Mouse (Mus musculus) brain, embryonic 14.5 days (tissue): Measurements from ENCODE around the gene Kcp. TPM values are rescaled to one million over a fixed set of nuclear protein-coding genes. Genes with fewer than 3 reads are reported as not detected.
A peak's percentile ranks its signal among the peaks of the same experiment; 100 is the strongest.

Experiments used
- DNase-seq: peaks from one replicate; pipeline ENCODE4 v3.0.0-alpha.2; 2011; ENCODE audit warnings: low read depth
- CTCF ChIP-seq: fragments of 200-500 bp; IDR thresholded peaks from 2 replicates; pipeline ENCODE4 v1.5.1; 2012; ENCODE audit warnings: inconsistent platforms, mild to moderate bottlenecking, moderate library complexity, borderline replicate concordance; ENCODE audit not compliant: insufficient read depth, insufficient read length; ENCODE audit errors: extremely low read depth
- POLR2A ChIP-seq: fragments of 200-500 bp; IDR thresholded peaks from 2 replicates; pipeline ENCODE4 v1.6.1; 2012; ENCODE audit warnings: mild to moderate bottlenecking, inconsistent platforms, borderline replicate concordance; ENCODE audit not compliant: poor library complexity, insufficient read depth, insufficient read length, severe bottlenecking; ENCODE audit errors: extremely low read depth
- polyA plus RNA-seq: library from polyadenylated mRNA; depleted of rRNA; stranded (reverse); fragments of >200 nt; gene quantifications from 2 replicates; pipeline ENCODE4 v1.2.3, GENCODE M21; 2012

The Kcp gene
- polyA plus RNA-seq, 1 experiment: 48.3 TPM

DNA sequence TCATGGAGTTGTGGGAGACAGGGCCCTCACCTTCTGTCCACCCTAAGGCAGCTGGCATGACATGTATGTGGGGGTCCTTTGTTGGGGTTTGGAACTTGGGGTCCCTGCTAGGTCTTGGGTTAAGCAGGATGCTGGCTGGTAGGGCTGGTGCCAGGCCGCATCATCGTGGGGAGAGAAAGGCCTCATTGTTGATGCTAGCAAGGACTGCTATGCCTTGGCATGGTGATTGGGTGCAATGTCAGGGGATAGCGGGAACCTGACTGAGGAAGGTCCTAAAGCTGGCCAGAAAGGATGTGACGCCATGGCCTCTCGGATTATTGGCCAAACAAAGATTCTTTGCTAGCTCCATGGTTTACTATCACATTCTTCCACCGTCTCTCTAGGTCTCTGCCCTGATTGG lies 68.0 kb downstream of the Kcp start:
- no peak for DNase-seq

DNA sequence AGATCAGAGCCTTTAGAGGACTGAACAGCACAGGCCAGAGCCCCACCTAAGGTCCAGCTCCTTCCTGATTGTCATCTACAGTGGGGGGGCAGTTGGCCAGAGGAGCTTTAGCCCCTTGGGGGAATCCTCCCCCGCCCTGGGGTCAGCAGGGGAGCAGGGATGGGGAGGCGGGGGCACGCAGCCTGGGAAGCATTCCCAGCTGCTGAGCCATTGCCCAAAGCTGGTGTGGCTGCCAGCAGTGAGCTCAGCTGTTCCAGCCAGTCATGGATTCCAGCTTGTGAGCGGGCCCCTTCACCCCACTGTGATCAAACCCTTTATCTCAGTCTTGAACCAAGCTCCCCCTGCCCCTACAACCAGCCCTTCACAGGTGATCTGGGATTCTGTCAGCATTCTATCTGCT lies 68.5 kb downstream of the Kcp start:
- DNase-seq: no peak
- no peak for TF ChIP-seq CTCF
- TF ChIP-seq POLR2A: no peak

More for the DNA sequence above, 68.0 kb downstream of the Kcp start:
- TF ChIP-seq CTCF: no peak
- TF ChIP-seq POLR2A: no peak

DNA sequence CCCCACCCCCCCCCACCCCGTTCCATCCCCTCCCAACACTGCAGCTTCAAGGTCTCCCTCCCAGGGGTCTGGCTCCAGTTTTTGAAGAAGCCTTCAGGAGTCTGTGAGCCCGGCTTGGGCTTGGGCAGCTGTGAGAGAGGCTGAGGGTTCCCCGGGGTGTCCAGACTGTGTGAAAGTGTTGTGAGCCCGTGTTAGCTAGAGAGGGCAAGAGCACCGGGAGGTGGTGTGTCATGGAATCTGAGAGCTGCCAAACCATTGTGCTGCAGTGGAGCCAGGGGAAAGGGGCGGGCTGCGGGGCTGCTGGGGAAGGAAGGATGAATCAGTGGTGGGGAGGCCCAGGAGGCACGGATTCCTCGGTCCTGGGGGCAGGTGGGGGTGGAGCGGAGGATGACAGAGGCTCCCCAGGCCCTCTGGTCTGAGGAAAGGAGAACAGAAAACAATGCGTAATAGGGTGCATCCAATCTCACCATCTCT lies 71.3 kb downstream of the Kcp start:
- TF ChIP-seq POLR2A (no peak), CTCF (no peak)
- DNase-seq: peak; percentile 66

DNA sequence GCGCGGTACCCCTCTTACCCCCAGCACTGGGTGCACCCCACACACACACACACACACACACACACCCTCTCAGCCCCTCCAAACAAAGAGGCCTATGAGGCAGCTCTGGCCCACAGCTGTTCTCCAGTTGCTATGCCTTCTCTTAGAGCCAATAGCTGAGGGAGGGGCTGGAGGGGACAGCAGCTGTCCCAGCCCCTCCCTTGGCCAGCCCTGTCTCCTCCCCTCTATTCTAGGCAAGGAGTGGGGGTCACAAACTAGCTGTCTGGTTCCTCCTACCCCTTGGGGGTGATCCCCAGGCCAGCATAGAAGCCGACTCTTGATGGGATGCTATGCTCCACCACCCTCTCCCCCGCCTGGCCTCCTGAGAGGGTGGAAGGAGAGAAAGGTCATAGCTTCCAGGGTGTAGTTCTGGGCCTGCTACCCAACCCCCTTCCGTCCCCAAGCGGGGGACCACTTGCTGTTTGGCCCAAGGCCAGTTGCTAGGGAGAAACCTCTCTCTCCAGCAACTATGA lies 71.8 kb downstream of the Kcp start:
- DNase-seq: peak; percentile 62
- TF ChIP-seq POLR2A (no peak), CTCF (no peak)

DNA sequence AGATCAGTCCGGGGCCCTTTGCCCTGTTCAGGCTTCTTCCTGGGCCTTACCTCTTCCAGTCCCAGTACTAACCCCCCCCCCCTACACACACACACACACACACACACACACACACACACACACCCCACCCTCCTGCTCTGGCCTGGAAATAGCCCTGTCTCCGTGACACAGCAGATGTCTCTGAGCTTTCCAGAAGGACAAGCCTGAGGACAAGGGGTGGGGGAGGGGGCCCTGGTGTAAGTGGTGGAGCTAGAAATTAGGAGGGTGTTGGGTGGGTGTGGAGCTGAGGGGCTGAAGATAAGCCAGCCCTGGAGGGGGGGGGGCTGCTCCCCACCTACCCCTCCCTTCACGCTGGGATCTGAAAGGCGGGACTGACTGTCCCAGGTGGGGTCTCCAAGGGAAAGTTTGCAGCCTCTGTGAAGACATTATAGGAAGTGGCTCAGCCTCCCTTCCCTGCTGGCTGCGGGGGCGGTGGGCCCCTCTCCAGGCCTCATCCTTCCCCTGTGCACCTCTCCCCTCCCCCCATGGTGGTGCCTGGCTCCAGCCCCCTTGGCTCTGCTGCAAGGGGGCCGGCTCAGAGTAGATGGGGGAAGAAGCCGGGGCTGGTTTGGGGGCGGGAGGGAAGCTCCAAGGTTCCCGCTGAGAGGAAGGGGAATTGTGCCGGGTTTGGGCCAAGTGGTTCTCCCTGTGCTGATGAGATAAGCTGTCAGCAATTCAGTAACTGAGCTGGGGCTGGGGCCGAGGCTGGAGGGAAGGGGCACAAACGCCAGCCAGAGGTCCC lies 72.7 kb downstream of the Kcp start:
- peak; percentile 77 for DNase-seq

DNA sequence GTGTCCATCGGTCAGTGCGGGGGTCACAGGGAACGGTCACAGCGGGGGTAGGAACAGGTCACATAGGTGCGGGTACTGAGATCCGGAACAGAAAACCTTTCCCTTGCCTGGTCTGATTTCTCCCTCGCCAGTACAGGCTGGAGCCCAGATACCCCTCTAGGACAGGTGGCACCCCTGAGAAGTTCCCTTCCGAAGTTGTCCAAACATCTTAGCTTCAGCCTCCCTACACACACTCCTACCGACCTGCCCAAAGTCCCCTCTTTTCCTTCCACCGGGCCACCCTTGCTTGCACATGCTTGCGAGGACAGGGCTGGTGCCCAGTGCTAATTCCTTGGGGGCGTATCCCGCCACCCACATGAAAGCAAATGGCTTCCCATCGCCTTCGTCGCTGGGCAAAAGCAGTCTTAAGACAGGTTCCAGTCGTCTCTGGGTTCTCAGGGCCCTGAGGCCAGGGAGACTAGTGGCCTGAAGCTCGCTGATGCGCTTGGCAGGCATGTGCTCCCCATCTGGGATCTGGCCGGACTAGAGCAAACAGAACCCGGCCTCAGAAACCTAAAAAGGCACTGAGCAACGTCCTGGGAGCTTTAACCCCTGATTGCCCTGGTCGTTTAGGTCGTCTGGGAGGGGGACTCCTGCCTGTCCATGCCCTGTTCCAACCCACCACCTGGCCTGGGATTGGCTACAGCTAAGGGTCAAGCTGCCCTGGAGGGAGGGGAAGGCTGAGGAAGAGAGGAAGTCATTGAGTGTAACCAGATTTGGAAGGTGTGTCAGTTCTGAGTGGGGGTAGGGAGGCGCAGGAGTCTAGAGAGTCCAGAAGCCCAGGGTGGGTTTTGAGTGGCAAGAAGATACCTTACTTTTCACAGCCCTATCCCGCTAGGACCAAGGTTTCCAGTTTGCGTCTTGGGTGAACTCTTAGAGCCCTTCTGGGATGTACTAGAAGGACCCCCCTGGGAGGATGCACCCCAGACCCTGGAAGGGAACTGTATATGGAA lies 73.7 kb downstream of the Kcp start:
- TF ChIP-seq CTCF (no peak), POLR2A (no peak)
- DNase-seq: peak; percentile 22

More for the DNA sequence above, 72.7 kb downstream of the Kcp start:
- TF ChIP-seq CTCF: no peak
- TF ChIP-seq POLR2A: no peak

DNA sequence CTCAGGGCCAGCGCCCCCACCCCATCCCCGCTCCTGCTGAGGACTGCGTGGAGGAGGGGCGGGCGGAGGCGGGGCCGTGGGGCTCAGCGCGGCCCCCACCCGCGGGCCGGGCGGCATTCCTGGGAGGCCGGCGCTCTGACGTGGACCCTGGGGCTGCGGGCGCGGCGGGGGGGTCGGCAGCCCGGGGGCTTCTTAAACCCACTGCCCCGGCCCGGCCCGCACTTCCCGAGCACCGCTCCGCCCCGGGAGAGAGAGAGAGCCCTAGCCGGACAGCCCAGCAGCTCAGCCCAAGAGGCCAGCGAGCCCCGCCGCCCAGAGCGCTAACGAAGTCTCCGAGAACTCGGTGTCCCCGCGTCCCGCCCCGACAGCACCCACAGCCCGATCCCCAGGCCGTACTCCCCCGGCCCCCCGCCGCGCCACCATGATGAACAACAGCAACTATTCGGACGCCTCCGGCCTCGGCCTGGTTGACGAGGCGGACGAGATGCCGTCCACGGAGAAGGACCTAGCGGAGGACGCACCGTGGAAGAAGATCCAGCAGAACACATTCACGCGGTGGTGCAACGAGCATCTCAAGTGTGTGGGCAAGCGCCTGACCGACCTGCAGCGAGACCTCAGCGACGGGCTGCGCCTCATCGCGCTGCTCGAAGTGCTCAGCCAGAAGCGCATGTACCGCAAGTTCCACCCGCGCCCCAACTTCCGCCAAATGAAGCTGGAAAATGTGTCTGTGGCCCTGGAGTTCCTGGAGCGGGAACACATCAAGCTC lies 74.5 kb downstream of the Kcp start, which contains the start of gene Flnc:
Gene Flnc (plus strand): TSS at position 219 of the 766 bp plus-strand sequence.
- DNase-seq: peak; percentile 50

DNA sequence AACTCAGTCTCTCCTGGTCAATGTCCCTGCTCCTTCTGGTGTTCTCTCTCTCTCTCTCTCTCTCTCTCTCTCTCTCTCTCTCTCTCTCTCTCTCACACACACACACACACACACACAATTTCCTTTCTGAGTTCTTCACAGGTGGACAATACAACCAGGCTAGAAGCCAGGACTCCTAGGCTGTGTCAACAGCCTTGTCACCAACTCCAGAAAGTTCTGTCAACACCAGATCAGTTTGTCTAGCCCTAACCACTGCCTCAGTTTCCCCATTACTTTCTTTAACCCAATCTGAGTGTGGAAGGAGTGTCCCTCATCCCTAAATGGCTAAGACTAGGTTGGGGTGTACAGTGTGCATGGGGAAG lies 75.1 kb downstream of the Kcp start:
- peak; percentile 3 for DNase-seq
- TF ChIP-seq CTCF (no peak), POLR2A (no peak)

More for the DNA sequence above, 74.5 kb downstream of the Kcp start, which contains the start of gene Flnc:
- TF ChIP-seq CTCF (no peak), POLR2A (no peak)

DNA sequence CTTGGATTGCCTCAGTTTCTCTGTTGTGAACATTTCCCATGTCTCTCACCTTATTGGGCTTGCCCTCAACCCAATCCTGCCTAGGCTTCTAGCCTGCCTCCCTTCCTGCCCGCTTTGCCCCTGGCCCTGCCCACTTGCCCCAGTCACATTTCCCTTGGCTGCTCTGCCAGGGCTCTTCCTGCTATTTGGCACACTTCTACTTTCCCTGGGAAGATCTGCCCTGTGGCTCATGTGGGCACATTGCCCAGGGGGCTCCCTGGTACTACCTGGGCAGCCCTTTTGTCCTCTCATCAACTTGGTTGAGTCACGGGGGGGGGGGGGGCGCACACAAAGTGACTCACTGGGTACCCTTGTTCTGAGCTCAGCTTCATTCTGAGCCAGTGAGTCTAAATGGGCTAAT lies 75.6 kb downstream of the Kcp start:
- DNase-seq: peak; percentile 21
- TF ChIP-seq CTCF (no peak), POLR2A (no peak)

DNA sequence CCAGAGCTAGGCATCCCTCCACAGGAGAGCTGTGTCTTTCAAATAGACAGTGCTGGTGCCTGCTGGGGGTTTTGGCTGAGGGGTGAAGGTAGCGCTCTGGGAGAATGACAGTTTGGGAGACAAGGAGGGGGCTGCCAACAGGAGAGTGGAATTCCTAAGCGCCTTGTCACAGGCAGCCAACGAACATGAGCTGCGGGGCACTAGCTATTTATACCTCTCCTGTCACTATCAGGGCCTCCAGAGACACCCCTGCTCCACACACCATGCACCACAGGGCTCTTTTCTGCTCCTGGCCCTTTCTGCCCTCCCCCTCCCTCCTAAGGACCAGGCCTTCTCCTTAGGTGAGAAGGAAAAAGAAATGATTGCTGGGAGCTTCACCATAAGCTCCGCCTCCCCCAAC lies 76.3 kb downstream of the Kcp start:
- DNase-seq: peak; percentile 28

DNA sequence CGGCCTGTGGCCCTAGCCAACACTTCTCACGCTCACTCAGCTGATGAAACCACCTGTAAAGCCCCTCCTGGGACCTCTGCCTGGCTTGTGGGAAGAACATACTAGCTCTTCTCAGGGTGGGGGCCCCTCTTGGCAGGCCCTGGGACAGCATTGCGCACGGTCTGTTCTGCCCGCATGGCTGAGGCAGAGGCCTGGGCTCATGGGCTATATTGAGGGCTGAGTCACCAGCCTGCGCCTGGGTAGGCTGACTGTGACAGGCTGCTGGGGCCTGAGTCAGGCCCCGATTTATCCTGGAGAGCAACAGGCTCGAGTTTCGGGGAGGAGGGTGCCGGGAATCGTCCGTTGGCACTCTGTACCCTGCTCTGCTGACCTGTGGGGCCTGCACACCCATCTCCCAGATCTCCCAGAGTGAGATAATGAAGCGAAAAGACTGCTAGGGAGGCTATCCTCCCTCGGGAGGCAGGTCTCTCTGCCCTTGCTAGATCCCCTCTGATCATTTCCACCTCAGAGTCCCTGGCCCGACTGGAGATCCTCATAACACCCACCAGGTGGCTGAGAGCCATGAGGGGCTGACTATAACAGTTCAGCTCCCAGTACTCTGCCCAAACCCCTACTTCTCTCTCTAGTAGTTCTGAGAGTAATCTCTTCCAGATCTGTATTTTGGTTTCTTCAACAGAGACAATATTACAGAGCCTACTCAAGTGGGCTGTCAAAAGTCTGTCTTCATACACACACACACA lies 76.9 kb downstream of the Kcp start:
- peak; percentile 5 for DNase-seq
- TF ChIP-seq POLR2A (no peak), CTCF (peak; percentile 16; the same call in 1 of the 2 replicates)

More for the DNA sequence above, 76.3 kb downstream of the Kcp start:
- TF ChIP-seq CTCF (no peak), POLR2A (no peak)
